Mouse (Mus musculus) intestine, postnatal 0 days (tissue): Measurements from ENCODE around the gene Hspb1. TPM values are rescaled to one million over a fixed set of nuclear protein-coding genes. Genes with fewer than 3 reads are reported as not detected.

Experiments
- ATAC-seq: fragments of 200-750 bp; cut with Nextera tagmentation; 2 replicates; pipeline ENCODE4 v1.8.0; 2017; ENCODE audit warnings: mild to moderate bottlenecking, moderate TSS enrichment, moderate library complexity
- H3K27ac ChIP-seq: fragments of 300-500 bp; sonication (generic); 2 replicates; pipeline ENCODE4 v1.5.1; 2014; ENCODE audit warnings: mild to moderate bottlenecking, low read depth, low read length, moderate library complexity
- H3K27me3 ChIP-seq: fragments of 300-500 bp; sonication (generic); replicated peaks from 2 replicates; pipeline ENCODE4 v1.6.1; 2014; ENCODE audit warnings: low read length, mixed read lengths; ENCODE audit not compliant: control insufficient read depth, insufficient read depth
- H3K36me3 ChIP-seq: fragments of 300-500 bp; sonication (generic); 2 replicates; pipeline ENCODE4 v1.6.1; 2014; ENCODE audit warnings: mild to moderate bottlenecking, moderate library complexity; ENCODE audit not compliant: control insufficient read depth, insufficient read depth
- H3K4me1 ChIP-seq: fragments of 300-500 bp; sonication (generic); replicated peaks from 2 replicates; pipeline ENCODE4 v1.6.1; 2014; ENCODE audit warnings: antibody characterized with exemption, low read length, mixed read lengths; ENCODE audit not compliant: control insufficient read depth, insufficient read depth
- H3K4me2 ChIP-seq: fragments of 300-500 bp; sonication (generic); replicated peaks from 2 replicates; pipeline ENCODE4 v1.6.1; 2014; ENCODE audit warnings: low read depth, mild to moderate bottlenecking, moderate library complexity
- H3K4me3 ChIP-seq: fragments of 300-500 bp; sonication (generic); 2 replicates; pipeline ENCODE4 v1.5.1; 2014; ENCODE audit warnings: low read depth, low read length
- H3K9ac ChIP-seq: fragments of 300-500 bp; sonication (generic); 2 replicates; pipeline ENCODE4 v1.6.1; 2014; ENCODE audit warnings: mild to moderate bottlenecking, low read depth, low read length
- H3K9me3 ChIP-seq: fragments of 300-500 bp; sonication (generic); 2 replicates; pipeline ENCODE4 v1.6.1; 2016; ENCODE audit warnings: mixed run types; ENCODE audit not compliant: control insufficient read depth
- CTCF ChIP-seq: sonication (generic); IDR thresholded peaks from 2 replicates; pipeline ENCODE4 v1.5.1; 2016; ENCODE audit warnings: low read depth, mild to moderate bottlenecking, control low read depth, antibody characterized with exemption, moderate library complexity
- WGBS: fragments of 180-500 bp; shearing (Covaris S2); extraction: QIAGEN DNeasy Blood & Tissue Kit; methylation state at CpG from one replicate; pipeline ENCODE4 v1.1.7; 2014; 5-methylcytosine and 5-hydroxymethylcytosine counted together
- polyA plus RNA-seq: library from polyadenylated mRNA; unstranded; fragments of >200 nt; fragmentation: Nextera tagmentation; extraction: Ambion mirVana; gene quantifications from 2 replicates; pipeline ENCODE4 v1.2.1, GENCODE M21; 2015

Hspb1 gene
- polyA plus RNA-seq, 1 experiment from 2014 or later: 107 TPM

DNA sequence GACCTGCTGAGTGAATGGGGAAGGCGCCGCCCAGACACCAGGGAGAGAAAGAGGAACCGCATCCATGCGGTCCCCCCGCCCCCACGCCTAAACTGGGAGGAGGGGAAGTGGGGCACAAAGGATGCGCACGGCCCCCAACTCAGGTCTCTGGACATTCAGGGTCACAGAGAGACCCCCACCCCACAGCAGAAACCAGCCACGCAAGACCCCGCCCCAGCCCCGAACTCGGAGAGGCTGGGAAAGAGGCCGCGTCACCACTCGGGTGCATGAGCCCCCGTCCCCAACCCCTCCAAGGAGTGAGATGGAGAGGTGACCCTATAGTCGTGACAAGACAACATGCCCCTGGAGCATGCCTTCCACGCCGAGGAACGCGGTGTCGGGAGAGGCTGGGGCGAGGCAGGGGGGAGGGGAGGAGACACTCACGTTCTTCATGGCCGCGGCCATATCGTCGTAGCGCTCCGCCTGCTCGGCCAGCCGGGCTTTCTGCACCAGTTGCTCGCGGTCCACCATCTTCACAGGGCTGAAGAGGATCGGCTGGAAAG lies 46.3 kb downstream of the Hspb1 start:
- Histone ChIP-seq H3K4me3 (peak overlapping the region; percentile 94), H3K9ac (peak overlapping the region; percentile 59), H3K36me3 (peaks cover 26% of the 10 kb centered on the region), H3K27ac (peak overlapping the region; percentile 94), H3K27me3 (no peaks in the 10 kb centered on the region), H3K4me2 (peak overlapping the region; percentile 81), H3K9me3 (no peaks in the 10 kb centered on the region), H3K4me1 (no peaks in the 10 kb centered on the region)
- peak; percentile 70 for ATAC-seq
- TF ChIP-seq CTCF: no peak
- under 1% methylated on average over 33 of the region's 35 CpGs for WGBS

DNA sequence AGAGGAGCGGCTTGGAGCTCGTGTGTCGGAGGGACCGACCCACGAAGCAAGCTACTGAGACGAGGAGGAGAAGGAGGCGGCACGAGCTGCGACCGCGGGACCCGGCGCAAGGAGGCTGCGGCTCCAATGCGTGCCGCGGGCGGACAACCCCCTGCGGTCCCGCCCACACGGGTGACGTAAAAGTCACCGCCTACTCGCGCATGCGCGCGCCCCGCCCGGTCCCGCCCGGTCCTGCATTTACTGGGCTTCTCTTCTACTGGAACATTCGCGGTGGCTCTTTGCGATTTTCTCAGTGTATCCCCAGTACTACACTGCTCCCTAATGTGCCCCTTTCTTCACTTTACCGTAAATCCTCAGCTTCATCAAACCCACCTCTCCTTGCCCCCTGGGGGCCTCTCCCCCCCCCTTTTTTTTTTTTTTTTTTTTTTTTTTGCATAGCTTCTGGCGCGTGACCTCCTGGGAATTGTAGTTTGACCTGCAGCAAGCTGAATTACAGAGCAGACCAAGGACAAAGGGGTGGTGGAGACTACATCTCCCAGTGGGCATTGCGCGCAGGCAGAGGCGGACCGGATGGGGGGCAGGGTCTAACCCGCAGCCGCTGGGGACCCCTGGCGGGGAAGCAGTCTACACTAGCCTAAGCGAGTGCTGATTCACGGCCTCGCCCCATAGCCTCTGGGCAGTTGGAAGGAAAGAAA lies 46.9 kb downstream of the Hspb1 start, which contains the start of gene Ywhag:
TSS of gene Ywhag (minus strand) at position 136 of the 695 bp plus-strand sequence.
- peak within 1 kb of the TSS; percentile 59 for H3K9ac ChIP-seq
- peaks cover 19% of the 10 kb centered on the region for H3K36me3 ChIP-seq
- WGBS: under 1% methylated on average over 45 of the region's 48 CpGs
- peak; percentile 94 for ATAC-seq
- no peaks in the 10 kb centered on the region for H3K4me1 ChIP-seq
- peak; percentile 84 for TF ChIP-seq CTCF
- no peaks in the 10 kb centered on the region for H3K27me3 ChIP-seq
- no peaks in the 10 kb centered on the region for H3K9me3 ChIP-seq
- peak within 1 kb of the TSS; percentile 94 for H3K27ac ChIP-seq
- peak within 1 kb of the TSS; percentile 81 for H3K4me2 ChIP-seq
- peak within 1 kb of the TSS; percentile 94 for H3K4me3 ChIP-seq

DNA sequence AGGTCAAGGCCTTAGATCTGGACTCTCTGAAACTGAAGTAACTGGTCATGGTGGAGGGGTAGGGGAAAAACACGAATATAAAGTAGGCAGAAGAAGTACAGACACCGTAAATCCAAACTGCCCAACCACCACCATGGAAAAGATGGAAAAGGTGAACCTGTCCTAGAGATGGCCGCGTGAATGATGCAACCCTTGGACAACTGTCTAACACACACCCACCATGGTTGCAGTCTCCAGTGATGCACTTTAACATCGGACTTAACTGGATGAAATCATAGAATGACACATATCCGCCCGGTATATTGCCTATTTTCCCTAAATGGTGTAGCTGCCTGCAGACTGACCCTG lies 47.4 kb downstream of the Hspb1 start:
- TF ChIP-seq CTCF: no peak
- Histone ChIP-seq H3K27me3 (no peaks in the 10 kb centered on the region), H3K4me3 (peak overlapping the region; percentile 94), H3K27ac (peak overlapping the region; percentile 94; the same call in 1 of the 2 replicates), H3K4me1 (no peaks in the 10 kb centered on the region), H3K9ac (no peak overlapping the region), H3K4me2 (peak overlapping the region; percentile 81), H3K9me3 (no peaks in the 10 kb centered on the region), H3K36me3 (0 out of 2 replicates have a peak, but pooled peaks cover 14% of the 10 kb centered on the region)
- ATAC-seq: peak; percentile 16; the same call in 1 of the 2 replicates
- WGBS: 45% methylated on average over 7 of the region's 7 CpGs

DNA sequence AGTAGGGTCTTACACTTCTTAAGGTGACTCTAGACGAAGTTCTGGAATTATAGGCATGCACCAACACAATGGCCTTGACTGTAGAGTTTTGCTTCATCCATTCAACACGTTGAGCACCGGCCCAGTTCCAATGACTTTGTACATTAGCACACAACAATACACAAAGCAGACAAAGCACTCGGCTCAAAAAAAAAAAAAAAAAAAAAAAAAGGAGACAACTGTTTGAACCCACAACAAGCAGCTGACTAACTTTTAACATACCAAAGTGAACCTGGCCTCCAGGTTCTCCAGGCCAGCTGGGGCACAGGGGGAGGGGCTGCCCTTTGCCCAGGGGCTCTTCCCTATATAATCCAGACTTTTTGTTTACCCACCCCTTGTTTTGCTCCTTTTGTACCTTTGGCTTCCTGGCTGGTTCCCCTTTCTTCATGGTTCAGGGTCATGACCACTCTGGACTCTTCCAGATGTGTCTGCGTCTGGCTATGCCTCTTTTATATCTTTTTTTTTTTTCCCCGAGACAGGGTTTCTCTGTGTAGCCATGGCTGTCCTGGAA lies 48.0 kb downstream of the Hspb1 start:
- H3K36me3 ChIP-seq: 0 out of 2 replicates have a peak, but pooled peaks cover 9% of the 10 kb centered on the region
- no peaks in the 10 kb centered on the region for H3K9me3 ChIP-seq
- no peak overlapping the region for H3K27ac ChIP-seq
- H3K4me2 ChIP-seq: no peak overlapping the region
- TF ChIP-seq CTCF: no peak
- no peak overlapping the region for H3K4me3 ChIP-seq
- H3K4me1 ChIP-seq: no peaks in the 10 kb centered on the region
- no peaks in the 10 kb centered on the region for H3K27me3 ChIP-seq
- ATAC-seq: no peak
- no peak overlapping the region for H3K9ac ChIP-seq
- 78% methylated on average over 6 of the region's 6 CpGs for WGBS

Other genes starting within 250 kb of the Hspb1 start
- gene Por, start 217.9 kb upstream of the Hspb1 start, polyA plus RNA-seq: 82.3 and 91.7 TPM in 2 replicates
- 127 and 132 TPM in 2 replicates for gene Tmem120a, start 143.5 kb upstream of the Hspb1 start, polyA plus RNA-seq
- gene Styxl1, start 109.5 kb upstream of the Hspb1 start, polyA plus RNA-seq: 0.21 and 0.27 TPM in 2 replicates
- gene Mdh2, start 109.4 kb upstream of the Hspb1 start, polyA plus RNA-seq: 798 and 872 TPM in 2 replicates
- gene Srrm3, start 81.0 kb upstream of the Hspb1 start, polyA plus RNA-seq: 0.82 and 0.91 TPM in 2 replicates
- 57.1 and 61.8 TPM in 2 replicates for gene Ywhag, start 46.7 kb downstream of the Hspb1 start, polyA plus RNA-seq
- 2.2 and 2.4 TPM in 2 replicates for gene Ssc4d, start 86.6 kb downstream of the Hspb1 start, polyA plus RNA-seq
- not detected in 2 replicates for gene Zp3, start 92.2 kb downstream of the Hspb1 start, polyA plus RNA-seq
- gene Dtx2, start 106.9 kb downstream of the Hspb1 start, polyA plus RNA-seq: 10.5 TPM in 2 replicates
- 18.3 and 21.3 TPM in 2 replicates for gene Upk3b, start 150.6 kb downstream of the Hspb1 start, polyA plus RNA-seq
- 0.39 TPM in 1 of 2 replicates, not detected in the other for gene Upk3bl, start 166.6 kb downstream of the Hspb1 start, polyA plus RNA-seq
- 8.1 and 8.7 TPM in 2 replicates for gene Rasa4, start 196.0 kb downstream of the Hspb1 start, polyA plus RNA-seq
- 152 and 169 TPM in 2 replicates for gene Polr2j, start 228.7 kb downstream of the Hspb1 start, polyA plus RNA-seq
- 7.5 and 7.8 TPM in 2 replicates for gene Lrwd1, start 248.2 kb downstream of the Hspb1 start, polyA plus RNA-seq
- gene Alkbh4, start 248.2 kb downstream of the Hspb1 start, polyA plus RNA-seq: 11.0 and 12.6 TPM in 2 replicates